Mouse (Mus musculus) embryonic fibroblast, embryonic 13.5 days (primary cell): ENCODE results near the gene Coq10a.

Source experiments
- CTCF ChIP-seq: IDR thresholded peaks from 2 replicates; pipeline ENCODE4 v1.5.1; 2011; ENCODE audit warnings: mild to moderate bottlenecking, control low read depth, low read length, moderate library complexity, borderline replicate concordance; ENCODE audit not compliant: insufficient read depth
- POLR2A ChIP-seq: IDR thresholded peaks from 2 replicates; pipeline ENCODE4 v1.6.1; 2011; ENCODE audit warnings: low read depth, mild to moderate bottlenecking, control low read depth, low read length, moderate library complexity

- TF ChIP-seq POLR2A (no peak), CTCF (no peak)
Observed at GRCm38 (mm10) chr10:128359226-128359625, 9.6 kb downstream of the Coq10a start.
